Mouse (Mus musculus) MEL (cell line): ENCODE measurements around the gene Phf21b.

Source experiments
- CTCF ChIP-seq, 3 experiments: IDR thresholded peaks in 2 of 3; conservative IDR thresholded peaks in 1 of 3; 2 replicates each; pipeline ENCODE4 v1.5.1; 2011 to 2012; ENCODE audit warnings: low read length in 3 of 3, low read depth in 2 of 3, mild to moderate bottlenecking in 2 of 3, improper control_type of control experiment in 1 of 3, inconsistent platforms in 1 of 3, mixed read lengths in 1 of 3, moderate library complexity in 1 of 3; ENCODE audit not compliant: control insufficient read depth in 1 of 3, insufficient read depth in 1 of 3, poor library complexity in 1 of 3, severe bottlenecking in 1 of 3
- EP300 ChIP-seq, 2 experiments: IDR thresholded peaks; 2 replicates each; pipeline ENCODE4 v1.6.1; 2011; ENCODE audit warnings: improper control_type of control experiment in 2 of 2, low read length in 2 of 2, low read depth in 1 of 2, mild to moderate bottlenecking in 1 of 2
- HCFC1 ChIP-seq: IDR thresholded peaks from 2 replicates; pipeline ENCODE4 v1.6.1; 2012; ENCODE audit warnings: low read depth, mild to moderate bottlenecking, inconsistent platforms, low read length, improper control_type of control experiment, moderate library complexity
- KAT2A ChIP-seq: conservative IDR thresholded peaks from 2 replicates; pipeline ENCODE4 v1.6.1; 2012; ENCODE audit warnings: low read depth, low read length, improper control_type of control experiment, inconsistent platforms
- MAFK ChIP-seq: IDR thresholded peaks from 2 replicates; pipeline ENCODE4 v1.6.1; 2011; ENCODE audit warnings: low read depth, mild to moderate bottlenecking, low read length, improper control_type of control experiment, borderline replicate concordance
- MYB ChIP-seq: IDR thresholded peaks from 2 replicates; pipeline ENCODE4 v1.6.1; 2011; ENCODE audit warnings: mild to moderate bottlenecking, low read depth, low read length, improper control_type of control experiment
- NRF1 ChIP-seq: IDR thresholded peaks from 2 replicates; pipeline ENCODE4 v1.6.1; 2014; ENCODE audit warnings: low read depth, mild to moderate bottlenecking, inconsistent platforms, low read length, improper control_type of control experiment, moderate library complexity; ENCODE audit not compliant: poor library complexity, insufficient read depth, severe bottlenecking
- POLR2A ChIP-seq, 2 experiments: IDR thresholded peaks; 2 replicates each; pipeline ENCODE4 v1.6.1; 2011 to 2012; ENCODE audit warnings: low read length in 2 of 2, mild to moderate bottlenecking in 2 of 2, control low read depth in 1 of 2, improper control_type of control experiment in 1 of 2, low read depth in 1 of 2, moderate library complexity in 1 of 2; ENCODE audit not compliant: control insufficient read depth in 1 of 2, insufficient read depth in 1 of 2, poor library complexity in 1 of 2
- RAD21 ChIP-seq: IDR thresholded peaks from 2 replicates; pipeline ENCODE4 v1.6.1; 2011; ENCODE audit warnings: mild to moderate bottlenecking, low read depth, low read length, improper control_type of control experiment
- UBTF ChIP-seq: IDR thresholded peaks from 2 replicates; pipeline ENCODE4 v1.6.1; 2012; ENCODE audit warnings: low read depth, mild to moderate bottlenecking, inconsistent platforms, low read length, improper control_type of control experiment, moderate library complexity, borderline replicate concordance; ENCODE audit not compliant: insufficient read depth
- ZC3H11A ChIP-seq: IDR thresholded peaks from 2 replicates; pipeline ENCODE4 v1.6.1; 2012; ENCODE audit warnings: low read depth, mild to moderate bottlenecking, inconsistent platforms, low read length, improper control_type of control experiment
- ZMIZ1 ChIP-seq: IDR thresholded peaks from 2 replicates; pipeline ENCODE4 v1.6.1; 2012; ENCODE audit warnings: low read depth, mild to moderate bottlenecking, inconsistent platforms, low read length, improper control_type of control experiment, moderate library complexity

DNA sequence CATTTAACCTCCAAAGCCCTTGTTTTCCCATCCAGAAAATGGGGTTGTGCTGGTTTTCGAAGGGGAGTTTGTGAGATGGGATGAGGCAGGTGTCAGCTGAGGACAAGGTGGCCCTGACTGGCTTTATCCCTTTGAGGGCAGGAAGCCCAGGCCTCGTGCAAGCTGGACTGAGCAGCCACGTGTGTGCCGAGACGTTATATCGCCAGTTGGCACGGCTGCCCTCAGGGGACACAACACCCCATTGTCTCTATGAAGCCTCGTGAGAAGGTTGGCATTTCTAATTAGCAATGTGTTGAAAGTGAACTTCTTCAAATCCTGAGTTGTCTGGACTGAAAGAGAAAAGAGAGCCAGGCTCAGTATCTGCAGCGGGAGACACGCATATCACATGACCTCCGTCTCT is 37.6 kb downstream of the Phf21b start:
- TF ChIP-seq MYB (no peak), ZC3H11A (no peak), ZMIZ1 (no peak), HCFC1 (no peak), POLR2A (IDR thresholded peaks at IDR 0.05; ENCODE audit: control insufficient read depth in 1 of 2, insufficient read depth in 1 of 2, low read depth in 1 of 2, low read length in 2 of 2, poor library complexity in 1 of 2) (no peak), UBTF (no peak), CTCF (IDR thresholded peaks at IDR 0.05 in 2 of 3, conservative IDR thresholded peaks at IDR 0.05 in 1 of 3; ENCODE audit: control insufficient read depth in 1 of 3, insufficient read depth in 1 of 3, low read depth in 2 of 3, low read length in 3 of 3, poor library complexity in 1 of 3, severe bottlenecking in 1 of 3) (no peak), RAD21 (no peak), KAT2A (no peak), MAFK (no peak), EP300 (IDR thresholded peaks at IDR 0.05; ENCODE audit: low read depth in 1 of 2, low read length in 2 of 2) (no peak), NRF1 (no peak)
